Mouse (Mus musculus) heart, embryonic 15.5 days (tissue): ENCODE results near the gene Kremen1. TPM values are rescaled to one million over a fixed set of nuclear protein-coding genes. Genes with fewer than 3 reads are reported as not detected.

ENCODE experiments used
- ATAC-seq: fragments of 200-750 bp; cut with Nextera tagmentation; replicated peaks from 2 replicates; pipeline ENCODE4 v1.8.0; 2017; ENCODE audit warnings: low read depth, moderate TSS enrichment; ENCODE audit not compliant: insufficient number of reproducible peaks, insufficient read depth, low FRiP score
- H3K27ac ChIP-seq: fragments of 300-500 bp; sonication (generic); 2 replicates; pipeline ENCODE4 v1.5.1; 2015; ENCODE audit warnings: mild to moderate bottlenecking, inconsistent platforms
- H3K27me3 ChIP-seq: fragments of 300-500 bp; sonication (generic); 2 replicates; pipeline ENCODE4 v1.6.1; 2015; ENCODE audit warnings: inconsistent platforms
- H3K36me3 ChIP-seq: fragments of 300-500 bp; sonication (generic); 2 replicates; pipeline ENCODE4 v1.6.1; 2015; ENCODE audit warnings: mild to moderate bottlenecking, inconsistent platforms
- H3K4me1 ChIP-seq: fragments of 300-500 bp; sonication (generic); replicated peaks from 2 replicates; pipeline ENCODE4 v1.6.1; 2015; ENCODE audit warnings: inconsistent platforms
- H3K4me2 ChIP-seq: fragments of 300-500 bp; sonication (generic); 2 replicates; pipeline ENCODE4 v1.6.1; 2015; ENCODE audit warnings: inconsistent platforms, mild to moderate bottlenecking, moderate library complexity
- H3K4me3 ChIP-seq: fragments of 300-500 bp; sonication (generic); 2 replicates; pipeline ENCODE4 v1.5.1; 2015; ENCODE audit warnings: mild to moderate bottlenecking, inconsistent platforms
- H3K9ac ChIP-seq: fragments of 300-500 bp; sonication (generic); 2 replicates; pipeline ENCODE4 v1.6.1; 2015; ENCODE audit warnings: mild to moderate bottlenecking, inconsistent platforms
- H3K9me3 ChIP-seq: fragments of 300-500 bp; sonication (generic); replicated peaks from 2 replicates; pipeline ENCODE4 v1.6.1; 2016; ENCODE audit warnings: inconsistent platforms
- WGBS: fragments of 180-500 bp; shearing (Covaris S2); methylation state at CpG from one replicate; pipeline ENCODE4 v1.1.7; 2015; ENCODE audit warnings: mixed read lengths; 5-methylcytosine and 5-hydroxymethylcytosine counted together
- polyA plus RNA-seq: library from polyadenylated mRNA; unstranded; fragments of >200 nt; fragmentation: Nextera tagmentation; extraction: Ambion mirVana; gene quantifications from 2 replicates; pipeline ENCODE4 v1.2.1, GENCODE M21; 2015

The Kremen1 gene
- polyA plus RNA-seq, 1 experiment from 2014 or later: 24.0 TPM

DNA sequence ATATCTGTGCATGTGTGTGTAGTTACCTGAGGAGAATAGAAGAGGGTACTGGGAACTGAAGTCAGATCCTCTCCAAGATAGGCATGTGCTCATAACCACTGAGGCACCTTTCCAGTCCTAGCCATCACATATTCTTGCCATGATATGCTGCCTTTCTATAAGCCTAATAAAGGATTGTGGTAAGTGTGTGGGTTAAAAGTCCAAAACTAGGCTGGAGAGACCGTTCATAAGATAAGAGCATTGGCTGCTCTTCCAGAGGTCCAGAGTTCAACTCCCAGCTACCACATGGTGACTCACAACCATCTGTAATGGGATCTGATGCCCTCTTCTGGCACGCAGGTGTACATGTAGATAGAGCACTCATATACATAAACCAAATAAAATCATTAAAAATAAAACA, 22.6 kb upstream of the Kremen1 start:
- peaks cover 35% of the 10 kb centered on the region for H3K36me3 ChIP-seq
- ATAC-seq: no peak
- H3K27me3 ChIP-seq: no peaks in the 10 kb centered on the region
- no peak overlapping the region for H3K4me2 ChIP-seq
- no peaks in the 10 kb centered on the region for H3K9me3 ChIP-seq
- WGBS: 87% methylated on average over 2 of the region's 2 CpGs
- no peak overlapping the region for H3K27ac ChIP-seq
- H3K9ac ChIP-seq: no peak overlapping the region
- H3K4me3 ChIP-seq: no peak overlapping the region
- H3K4me1 ChIP-seq: no peaks in the 10 kb centered on the region

DNA sequence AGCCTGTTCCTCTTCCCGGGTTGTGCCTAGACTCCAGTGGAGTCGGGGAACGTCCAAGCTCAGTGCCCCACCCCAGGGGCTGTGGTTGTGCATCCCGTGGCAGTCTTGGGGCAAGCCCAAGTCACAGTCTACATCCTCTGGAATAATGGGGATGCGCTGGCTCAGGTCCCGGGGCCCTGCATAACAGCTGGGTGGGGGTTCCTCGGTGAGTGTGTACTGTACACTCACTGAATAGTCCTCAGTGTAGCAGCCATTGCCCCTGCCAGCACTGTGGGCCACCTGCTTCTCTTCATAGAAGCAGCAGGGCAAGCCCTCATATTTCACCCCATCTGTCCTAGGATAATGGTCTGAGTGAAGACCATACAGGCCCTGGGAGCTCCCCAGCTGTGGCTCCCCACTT, 19.6 kb upstream of the Kremen1 start:
- 85% methylated on average over 7 of the region's 7 CpGs for WGBS
- Histone ChIP-seq H3K9ac (no peak overlapping the region), H3K4me1 (no peaks in the 10 kb centered on the region), H3K4me2 (no peak overlapping the region), H3K27ac (no peak overlapping the region), H3K36me3 (peaks cover 32% of the 10 kb centered on the region), H3K9me3 (no peaks in the 10 kb centered on the region), H3K4me3 (no peak overlapping the region), H3K27me3 (no peaks in the 10 kb centered on the region)
- ATAC-seq: no peak

DNA sequence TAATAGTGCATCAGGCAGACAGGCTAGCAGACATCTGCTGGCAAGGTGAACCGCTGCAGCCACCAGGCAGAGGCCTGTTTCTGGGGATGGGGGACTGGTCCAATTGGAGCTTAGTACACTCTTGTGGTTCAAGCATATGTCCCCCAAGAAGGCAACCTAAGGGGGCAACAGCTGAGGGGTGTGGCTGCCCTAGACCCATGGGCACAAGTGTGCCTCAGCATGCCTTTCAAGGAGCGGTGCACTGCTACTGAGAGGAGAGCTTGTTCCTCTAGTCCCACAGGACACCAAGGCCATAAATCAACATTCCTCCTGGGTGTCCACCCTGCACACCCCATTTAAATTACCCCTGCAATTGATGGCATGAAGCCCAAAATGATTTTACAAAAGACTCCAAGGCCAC, 17.1 kb upstream of the Kremen1 start:
- H3K27ac ChIP-seq: no peak overlapping the region
- H3K9me3 ChIP-seq: no peaks in the 10 kb centered on the region
- no peak overlapping the region for H3K4me2 ChIP-seq
- no peaks in the 10 kb centered on the region for H3K4me1 ChIP-seq
- H3K27me3 ChIP-seq: no peaks in the 10 kb centered on the region
- no peak overlapping the region for H3K9ac ChIP-seq
- H3K36me3 ChIP-seq: peaks cover 24% of the 10 kb centered on the region
- ATAC-seq: no peak
- WGBS: 90% methylated on average over 2 of the region's 2 CpGs
- H3K4me3 ChIP-seq: no peak overlapping the region

DNA sequence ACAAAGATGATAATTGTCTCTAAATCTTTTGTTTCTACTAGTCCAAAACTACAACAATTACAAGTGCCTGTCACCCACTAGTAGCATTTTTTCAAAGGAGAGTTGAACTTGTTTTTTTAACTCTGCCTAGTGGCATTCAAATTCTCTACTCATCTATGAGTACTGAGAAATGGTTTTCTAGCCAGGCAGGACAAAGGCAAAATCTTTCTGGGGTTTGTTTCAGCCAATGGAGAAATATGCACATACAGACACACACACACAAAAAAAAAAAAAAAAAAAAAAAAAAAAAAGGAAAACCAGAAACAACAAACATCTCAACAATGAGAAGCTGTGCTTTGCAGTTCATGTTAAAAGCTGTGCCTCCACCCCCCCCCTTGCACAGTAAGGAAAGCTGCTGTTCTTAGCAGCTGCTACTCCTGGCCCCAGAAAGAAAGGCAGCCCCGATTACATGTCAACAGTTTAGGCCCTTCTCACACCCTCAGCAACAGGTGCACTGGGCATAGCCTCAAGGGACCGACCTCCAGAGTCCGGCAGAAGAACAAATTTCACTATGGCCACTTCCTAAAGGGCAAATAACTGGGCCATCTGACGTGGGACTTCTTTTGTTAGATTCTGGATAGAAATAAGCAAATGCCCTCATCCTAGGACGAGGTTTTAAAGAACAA, 16.1 kb upstream of the Kremen1 start:
- 69% methylated on average over 5 of the region's 5 CpGs for WGBS
- no peak overlapping the region for H3K4me3 ChIP-seq
- no peak overlapping the region for H3K9ac ChIP-seq
- peaks cover 16% of the 10 kb centered on the region; the same call in 1 of the 2 replicates for H3K36me3 ChIP-seq
- no peak for ATAC-seq
- no peaks in the 10 kb centered on the region for H3K9me3 ChIP-seq
- H3K4me1 ChIP-seq: no peaks in the 10 kb centered on the region; the same call in 1 of the 2 replicates
- no peaks in the 10 kb centered on the region for H3K27me3 ChIP-seq
- no peak overlapping the region for H3K4me2 ChIP-seq
- no peak overlapping the region for H3K27ac ChIP-seq

DNA sequence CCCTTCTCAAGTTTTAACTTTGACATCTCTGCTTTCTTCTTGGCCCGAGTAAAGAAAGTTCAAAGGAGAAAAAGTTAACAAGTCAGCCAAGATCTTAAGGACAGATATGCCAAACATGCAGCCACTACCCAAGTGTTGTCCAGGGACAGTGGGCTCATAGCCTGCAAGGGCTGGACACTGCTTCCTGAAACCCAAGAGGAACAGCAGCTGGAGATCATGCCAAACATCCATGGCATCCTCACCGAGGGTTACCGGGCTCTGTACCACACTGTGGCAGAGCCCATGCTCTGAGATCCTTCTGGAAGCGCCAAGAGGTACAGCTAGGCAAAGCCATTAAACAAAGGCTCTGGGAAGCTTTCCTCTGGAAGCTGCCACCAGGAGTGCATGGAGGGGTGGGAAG, 13.9 kb upstream of the Kremen1 start:
- H3K27ac ChIP-seq: no peak overlapping the region
- no peak overlapping the region for H3K4me2 ChIP-seq
- no peak overlapping the region for H3K4me3 ChIP-seq
- no peaks in the 10 kb centered on the region for H3K36me3 ChIP-seq
- H3K27me3 ChIP-seq: no peaks in the 10 kb centered on the region
- WGBS: 66% methylated on average over 4 of the region's 4 CpGs
- H3K9me3 ChIP-seq: no peaks in the 10 kb centered on the region
- ATAC-seq: no peak
- H3K4me1 ChIP-seq: peaks cover 4% of the 10 kb centered on the region
- H3K9ac ChIP-seq: no peak overlapping the region

DNA sequence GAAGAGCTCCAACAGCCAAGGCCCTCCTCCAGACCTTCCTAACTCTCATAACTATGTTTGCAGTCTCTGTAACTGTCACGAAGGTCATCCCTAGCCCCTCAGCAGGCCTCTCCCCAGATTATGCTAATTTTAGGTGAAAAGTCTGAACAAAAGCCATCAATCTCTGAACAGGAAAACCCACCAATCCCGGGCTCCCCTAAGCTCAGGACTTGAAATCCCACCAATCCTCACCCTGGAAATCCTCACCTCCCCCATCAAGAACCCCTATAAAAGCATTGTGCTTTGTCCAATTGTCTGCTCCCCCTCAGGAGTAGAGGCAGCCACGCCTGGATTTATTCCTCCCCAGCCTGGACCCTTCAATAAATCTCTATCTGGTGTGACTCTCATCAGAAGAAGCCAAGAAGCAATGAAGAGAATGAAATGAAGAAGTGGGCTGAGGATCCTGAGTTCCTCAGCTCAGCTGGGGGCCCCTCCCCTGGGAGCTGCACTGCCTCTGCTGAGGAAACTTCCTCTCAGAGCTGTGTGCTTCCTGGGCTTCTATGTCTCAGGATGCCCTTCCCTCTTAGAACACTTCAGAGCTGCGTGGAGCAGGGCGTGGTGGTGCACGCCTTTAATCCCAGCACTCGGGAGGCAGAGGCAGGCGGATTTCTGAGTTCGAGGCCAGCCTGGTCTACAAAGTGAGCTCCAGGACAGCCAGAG, 11.3 kb upstream of the Kremen1 start:
- no peak overlapping the region for H3K27ac ChIP-seq
- H3K27me3 ChIP-seq: no peaks in the 10 kb centered on the region
- peaks cover 4% of the 10 kb centered on the region for H3K4me1 ChIP-seq
- no peak overlapping the region for H3K4me2 ChIP-seq
- 79% methylated on average over 9 of the region's 9 CpGs for WGBS
- H3K9ac ChIP-seq: no peak overlapping the region
- H3K4me3 ChIP-seq: no peak overlapping the region
- H3K36me3 ChIP-seq: no peaks in the 10 kb centered on the region
- ATAC-seq: no peak
- no peaks in the 10 kb centered on the region for H3K9me3 ChIP-seq

DNA sequence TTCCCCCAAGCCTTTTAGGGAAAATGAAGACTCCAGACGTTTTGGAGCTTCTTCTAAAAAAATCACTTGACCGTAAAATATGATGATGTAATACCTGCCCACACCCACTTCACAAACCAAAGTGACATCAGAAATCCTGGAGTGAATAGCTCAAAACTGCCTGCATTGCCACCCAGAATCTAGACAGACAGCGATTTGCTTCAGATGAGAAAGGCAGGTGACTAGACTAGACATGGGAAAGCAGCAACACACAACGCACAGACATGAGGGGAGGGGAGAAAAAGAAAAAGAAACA, 10.7 kb upstream of the Kremen1 start:
- H3K9ac ChIP-seq: no peak overlapping the region
- no peak overlapping the region for H3K27ac ChIP-seq
- H3K4me1 ChIP-seq: peaks cover 4% of the 10 kb centered on the region
- H3K9me3 ChIP-seq: no peaks in the 10 kb centered on the region
- no peaks in the 10 kb centered on the region for H3K36me3 ChIP-seq
- no peak overlapping the region for H3K4me2 ChIP-seq
- H3K27me3 ChIP-seq: no peaks in the 10 kb centered on the region
- no peak for ATAC-seq
- H3K4me3 ChIP-seq: no peak overlapping the region
- 66% methylated on average over 4 of the region's 4 CpGs for WGBS

DNA sequence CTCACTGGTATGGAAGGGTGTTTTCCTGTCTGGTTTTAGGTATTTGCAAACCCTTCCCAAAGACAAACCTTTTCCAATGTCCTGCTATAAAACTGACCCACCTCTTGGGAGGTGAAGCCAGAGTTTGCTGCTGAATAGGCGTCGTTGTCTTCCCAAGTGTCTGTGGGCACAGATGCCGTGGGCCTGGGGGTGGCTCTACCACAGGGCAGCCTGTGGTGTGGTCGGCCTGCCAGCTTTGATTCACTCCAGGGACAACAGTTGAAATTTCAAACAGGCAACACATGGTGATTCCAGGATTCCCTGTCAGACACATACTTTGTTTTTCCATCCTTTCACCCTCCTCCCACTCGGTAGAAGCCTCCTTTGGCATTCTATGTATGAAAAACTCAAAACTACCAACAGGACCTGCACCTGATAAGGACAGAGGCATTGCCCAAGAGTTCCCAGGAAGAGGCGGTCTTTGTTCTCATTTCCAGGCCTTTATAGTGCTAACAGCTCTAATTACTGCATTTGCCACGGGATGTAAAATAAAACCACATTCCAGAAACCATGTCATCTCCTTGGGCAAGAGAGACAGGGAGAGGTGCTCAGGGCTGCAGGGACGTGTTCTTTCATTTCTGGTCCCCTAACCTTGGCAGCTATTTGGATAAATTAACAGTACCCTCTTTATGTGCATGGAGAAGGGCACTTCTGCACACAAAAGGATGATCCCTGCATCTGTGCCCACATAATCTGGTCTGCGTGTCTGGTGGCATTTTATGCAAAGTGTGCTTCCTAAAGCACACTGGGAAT, 10.1 kb upstream of the Kremen1 start:
- 59% methylated on average over 9 of the region's 9 CpGs for WGBS
- no peak overlapping the region for H3K4me2 ChIP-seq
- H3K4me3 ChIP-seq: no peak overlapping the region
- no peaks in the 10 kb centered on the region for H3K9me3 ChIP-seq
- H3K4me1 ChIP-seq: peaks cover 7% of the 10 kb centered on the region
- no peak overlapping the region for H3K9ac ChIP-seq
- ATAC-seq: no peak
- no peaks in the 10 kb centered on the region for H3K36me3 ChIP-seq
- H3K27me3 ChIP-seq: no peaks in the 10 kb centered on the region
- no peak overlapping the region for H3K27ac ChIP-seq

DNA sequence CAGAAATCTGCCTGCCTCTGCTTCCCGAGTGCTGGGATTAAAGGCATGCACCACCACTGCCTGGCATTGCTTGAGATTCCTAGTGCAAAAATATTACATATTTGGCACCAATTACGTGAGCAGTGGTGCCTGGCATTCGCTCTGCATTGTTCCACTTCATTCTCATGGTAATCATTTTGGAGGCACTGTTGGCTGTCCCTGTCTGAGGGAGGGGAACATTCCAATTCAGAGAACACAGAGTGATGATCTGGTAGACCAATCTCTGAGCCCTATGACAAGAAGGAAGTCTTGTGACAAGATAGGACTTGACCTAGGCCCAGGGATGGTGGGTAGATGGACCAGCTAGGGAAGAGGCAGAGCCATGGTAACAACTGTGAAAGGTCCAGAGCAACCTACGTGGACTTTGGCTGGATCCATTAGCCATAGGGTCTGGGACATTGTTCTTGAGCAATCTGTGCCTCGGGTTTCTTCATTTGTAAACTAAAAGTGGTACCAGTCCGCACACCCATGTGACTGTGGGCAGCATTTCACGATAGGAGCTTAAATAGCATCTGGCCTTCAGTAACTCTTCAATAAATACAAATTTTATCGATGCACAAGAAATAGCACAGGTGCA, 8.6 kb upstream of the Kremen1 start:
- no peak for ATAC-seq
- H3K4me3 ChIP-seq: no peak overlapping the region
- H3K9me3 ChIP-seq: no peaks in the 10 kb centered on the region
- no peak overlapping the region for H3K9ac ChIP-seq
- no peak overlapping the region for H3K4me2 ChIP-seq
- H3K27me3 ChIP-seq: no peaks in the 10 kb centered on the region
- no peaks in the 10 kb centered on the region for H3K36me3 ChIP-seq
- 86% methylated on average over 8 of the region's 8 CpGs for WGBS
- peaks cover 20% of the 10 kb centered on the region for H3K4me1 ChIP-seq
- no peak overlapping the region for H3K27ac ChIP-seq

DNA sequence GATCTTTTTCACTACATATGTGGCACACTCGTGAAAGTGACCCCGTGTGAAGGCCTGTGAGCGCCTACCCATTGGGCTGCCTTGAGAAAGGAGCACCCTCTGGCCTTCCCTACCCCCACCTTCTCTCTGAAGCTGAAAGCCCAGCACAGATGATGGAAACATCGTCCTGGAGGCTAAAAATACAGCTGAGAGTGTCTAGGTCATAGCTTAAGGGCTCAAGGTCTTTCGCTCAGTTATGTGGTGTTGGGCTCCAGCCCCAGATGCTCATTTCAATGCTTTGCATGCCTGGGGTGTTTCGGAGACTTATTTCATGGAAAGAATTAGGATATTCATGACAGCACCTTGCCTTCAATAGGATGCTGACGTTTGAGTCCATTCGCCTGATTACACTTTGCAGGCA, 4.4 kb upstream of the Kremen1 start:
- H3K4me3 ChIP-seq: no peak overlapping the region
- peak overlapping the region; percentile 92 for H3K27ac ChIP-seq
- no peaks in the 10 kb centered on the region for H3K9me3 ChIP-seq
- H3K27me3 ChIP-seq: no peaks in the 10 kb centered on the region
- peaks cover 42% of the 10 kb centered on the region for H3K4me1 ChIP-seq
- 47% methylated on average over 8 of the region's 8 CpGs for WGBS
- no peak; the same call in 1 of the 2 replicates for ATAC-seq
- no peak overlapping the region for H3K9ac ChIP-seq
- no peaks in the 10 kb centered on the region for H3K36me3 ChIP-seq
- no peak overlapping the region for H3K4me2 ChIP-seq

DNA sequence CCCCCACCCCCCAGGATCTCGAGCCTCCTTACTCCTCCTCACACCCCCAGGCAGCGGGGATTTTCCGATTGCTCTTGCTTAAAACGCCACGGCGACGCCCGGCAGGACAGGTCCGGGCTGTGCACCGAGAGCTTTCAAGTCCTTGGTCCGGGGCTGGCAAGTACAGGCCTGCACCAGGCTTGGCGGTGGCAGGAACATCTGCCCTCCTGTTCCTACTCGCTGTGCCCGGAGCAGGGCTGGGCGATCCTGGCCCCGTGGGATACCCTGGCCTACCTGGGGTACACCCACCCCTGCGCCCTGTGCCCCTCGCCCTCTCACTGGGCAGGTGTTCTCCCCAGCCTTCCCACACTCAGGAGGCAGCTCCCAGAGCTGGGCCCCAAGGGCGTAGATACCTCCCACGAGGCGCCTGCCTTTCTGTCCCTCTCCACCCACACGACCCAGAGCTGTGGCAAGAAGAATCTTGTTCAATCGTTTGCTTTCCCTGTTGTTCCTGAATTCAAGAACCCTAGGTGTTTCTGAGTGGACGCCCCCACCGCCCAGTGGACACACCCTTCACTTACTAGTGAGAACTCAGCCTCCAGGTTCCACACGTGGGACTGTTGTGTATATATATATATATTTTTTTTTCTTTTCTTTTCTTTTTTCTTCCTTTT, 1.8 kb upstream of the Kremen1 start:
- no peaks in the 10 kb centered on the region for H3K9me3 ChIP-seq
- peaks cover 52% of the 10 kb centered on the region for H3K4me1 ChIP-seq
- no peaks in the 10 kb centered on the region for H3K27me3 ChIP-seq
- WGBS: 64% methylated on average over 26 of the region's 26 CpGs
- H3K9ac ChIP-seq: no peak overlapping the region
- no peaks in the 10 kb centered on the region for H3K36me3 ChIP-seq
- peak overlapping the region; percentile 92 for H3K27ac ChIP-seq
- no peak overlapping the region for H3K4me2 ChIP-seq
- no peak overlapping the region for H3K4me3 ChIP-seq
- ATAC-seq: no peak
